Mouse (Mus musculus) heart, postnatal 0 days (tissue): ENCODE data around the gene Synpo2l.

Source experiments
- CTCF ChIP-seq: IDR thresholded peaks from 2 replicates; pipeline ENCODE4 v1.5.1; 2016; ENCODE audit warnings: antibody characterized with exemption, control low read depth, low read depth
- EP300 ChIP-seq: IDR thresholded peaks from 2 replicates; pipeline ENCODE4 v1.6.1; 2016; ENCODE audit warnings: antibody characterized with exemption, low read depth

GRCm38 (mm10) chr14:20691772-20692171 is 23.6 kb upstream of the Synpo2l start:
- TF ChIP-seq CTCF (no peak), EP300 (no peak)
